Mouse (Mus musculus): ENCODE data around the gene Map1s.

The Map1s gene
- long read RNA-seq, experiment 1, partial matches to known transcripts: 4 of 11 reads
- long read RNA-seq, experiment 1, other reads (novel, unspliced or antisense): 1 of 11 reads
- long read RNA-seq, experiment 2, partial matches to known transcripts: 7 of 9 reads
- long read RNA-seq, experiment 2, other reads (novel, unspliced or antisense): 1 of 9 reads

DNA sequence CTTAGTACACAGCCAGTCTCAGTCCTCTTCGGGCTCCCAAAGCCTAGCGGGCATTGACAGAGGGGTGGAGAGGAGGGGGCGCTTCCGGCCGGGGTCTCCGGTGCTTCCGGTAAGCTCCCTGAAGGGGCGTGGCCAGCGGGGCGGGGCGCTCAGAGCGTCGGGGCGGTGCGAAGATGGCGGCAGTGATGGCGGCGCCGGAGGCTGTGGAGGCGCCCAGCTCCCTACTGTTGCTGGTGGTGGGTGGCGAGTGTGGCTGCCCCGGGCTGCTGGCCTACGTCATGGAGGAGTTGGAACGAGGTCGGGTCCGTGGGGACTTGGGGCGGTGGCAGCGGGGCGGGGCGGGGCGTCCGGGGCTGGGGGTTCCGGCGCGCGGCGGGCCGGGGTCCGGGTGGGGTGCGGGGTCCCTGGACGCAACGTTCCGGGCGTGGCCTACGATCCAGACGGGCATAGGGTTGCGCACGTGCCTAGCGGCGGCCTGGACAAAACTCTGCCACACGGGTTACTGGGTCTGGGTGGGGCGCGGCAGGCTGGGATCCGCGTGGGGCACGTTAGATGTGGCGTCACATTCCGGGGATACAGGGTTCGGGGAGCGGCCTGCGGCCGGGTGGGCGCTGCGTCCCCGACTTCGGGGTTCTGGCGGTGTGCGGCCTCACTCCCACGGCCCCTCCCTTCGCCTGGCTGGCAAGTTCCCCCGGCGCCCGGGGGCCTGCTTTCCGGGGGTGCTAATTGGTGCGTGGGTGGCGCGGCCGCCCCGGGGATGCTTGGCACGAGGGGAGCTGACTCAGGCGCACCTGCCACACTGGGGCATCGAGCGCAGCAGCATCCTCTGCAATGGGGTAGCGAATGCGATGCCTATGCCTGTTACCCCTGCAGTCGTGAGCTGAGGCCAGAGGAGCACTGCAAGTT, at the start of gene Map1s:
Gene Map1s (plus strand): TSS at position 102 of the 906 bp plus-strand sequence.
- intact Hi-C loops (cut with DNase I): loop anchor here (10.0 kb wide), 1 partner anchor 299 kb away; no protein-coding TSS in a partner anchor

DNA sequence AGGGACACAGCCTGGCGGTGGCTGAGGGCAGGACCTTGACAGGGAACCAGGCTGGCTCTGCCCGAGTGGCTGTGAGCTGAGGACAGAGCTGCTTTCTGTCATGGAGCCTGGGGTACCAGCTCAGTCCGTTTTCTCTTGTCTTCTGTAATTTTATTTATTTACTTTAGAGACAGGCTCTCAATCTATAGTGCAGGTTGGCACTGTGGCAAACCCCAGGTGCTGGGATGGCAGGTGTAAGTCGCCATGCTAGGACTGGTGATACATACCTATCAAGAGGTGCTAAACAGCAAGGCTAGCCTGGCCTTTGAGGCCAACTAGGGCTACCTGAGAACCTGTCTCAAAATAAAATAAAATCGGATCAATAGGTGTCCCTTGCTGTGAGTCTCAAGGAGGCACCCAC, 49.7 kb upstream of the Map1s start:
- intact Hi-C loops (cut with DNase I): no loop called here

GRCm38 (mm10) chr8:70856541-70857197, 49.1 kb upstream of the Map1s start:
- intact Hi-C loops (cut with DNase I): no loop called here

- intact Hi-C loops (cut with DNase I): no loop called here
Measured at GRCm38 (mm10) chr8:70857516-70857915, 48.2 kb upstream of the Map1s start.

DNA sequence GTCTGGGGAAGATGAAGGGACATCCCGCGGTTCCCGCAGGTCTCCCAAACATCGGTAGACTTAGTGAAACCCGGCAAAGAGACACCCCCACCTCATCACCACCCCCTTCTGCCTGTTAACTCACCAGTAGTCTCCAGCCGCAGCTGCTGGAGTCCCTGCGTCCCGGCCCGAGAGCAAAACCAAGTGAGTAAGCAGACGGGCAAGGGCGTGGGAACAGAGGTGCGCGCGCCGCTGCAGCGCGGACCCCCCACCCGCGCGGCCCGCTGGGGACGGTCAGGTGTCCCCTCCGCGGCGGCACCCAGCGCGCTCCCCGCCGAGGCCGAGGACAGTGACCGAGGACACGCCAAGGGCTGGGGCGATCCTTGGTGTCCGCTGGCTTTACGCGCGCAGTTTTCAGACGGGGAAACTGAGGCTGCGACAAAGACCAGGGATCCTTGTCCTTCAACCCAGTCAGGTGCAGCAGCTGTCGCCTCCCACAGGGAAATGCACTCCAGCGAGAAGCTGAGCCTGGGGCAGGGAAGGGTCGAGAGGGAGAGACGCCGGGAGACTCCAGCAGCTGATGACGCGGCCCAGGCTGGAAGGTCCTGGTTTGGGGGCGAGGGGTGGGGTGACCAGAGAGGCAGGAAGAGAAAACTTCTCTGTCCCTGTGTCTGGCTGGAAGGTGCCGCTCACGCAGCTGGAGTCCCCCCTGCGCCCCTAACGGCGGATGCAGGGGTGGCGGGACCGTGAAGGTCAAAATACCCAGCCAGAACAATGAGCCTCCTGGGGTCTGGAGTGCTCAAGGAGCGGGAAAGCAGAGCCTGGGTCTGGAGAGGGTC, 42.7 kb upstream of the Map1s start, which contains the start of gene Kcnn1:
Gene Kcnn1 (minus strand): TSS at position 435 of the 818 bp plus-strand sequence.
- intact Hi-C loops (cut with DNase I): no loop called here

DNA sequence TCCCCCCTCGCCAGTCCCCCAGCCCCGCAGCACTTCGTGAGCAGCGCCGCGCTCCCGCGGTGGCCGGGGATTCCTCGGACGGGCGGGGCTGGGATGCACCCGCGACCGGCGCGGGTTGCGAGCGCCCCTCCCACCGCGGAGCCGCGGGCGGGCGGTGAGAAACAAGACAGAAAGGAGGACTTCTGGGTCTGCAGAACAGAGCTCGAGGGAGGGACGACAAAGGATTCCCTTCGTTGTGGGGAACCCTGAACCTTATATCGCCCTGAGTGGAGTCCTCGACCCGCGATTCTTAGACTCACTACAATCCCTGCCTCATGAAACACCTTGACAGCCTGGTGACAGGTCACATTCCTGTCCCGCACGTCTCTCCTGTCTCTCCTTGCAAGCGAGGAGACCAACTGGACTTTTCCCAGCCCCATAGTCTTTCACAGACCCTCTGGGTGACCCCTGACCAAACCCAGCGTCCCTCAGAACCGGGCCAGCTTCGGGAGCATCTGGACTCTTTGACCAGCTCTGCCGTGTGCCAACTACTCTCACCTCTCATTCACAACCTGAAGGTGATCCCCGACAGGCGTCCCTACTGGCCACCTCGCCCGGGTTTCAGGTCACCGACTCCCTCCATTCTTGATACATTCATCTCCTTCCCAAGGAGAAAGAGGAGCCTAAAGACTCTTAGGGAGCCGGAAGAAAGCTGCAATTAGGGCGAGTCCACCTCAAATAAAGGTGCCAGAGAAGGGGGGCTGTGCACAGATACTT, 41.6 kb upstream of the Map1s start:
- intact Hi-C loops (cut with DNase I): no loop called here

- intact Hi-C loops (cut with DNase I): no loop called here
Measured at GRCm38 (mm10) chr8:70864712-70865221, 41.0 kb upstream of the Map1s start.

- intact Hi-C loops (cut with DNase I): no loop called here
Measured at GRCm38 (mm10) chr8:70865350-70866000, 40.3 kb upstream of the Map1s start.

- intact Hi-C loops (cut with DNase I): no loop called here
Measured at GRCm38 (mm10) chr8:70866001-70866520, 39.7 kb upstream of the Map1s start.

GRCm38 (mm10) chr8:70866566-70866965, 39.2 kb upstream of the Map1s start:
- intact Hi-C loops (cut with DNase I): no loop called here

DNA sequence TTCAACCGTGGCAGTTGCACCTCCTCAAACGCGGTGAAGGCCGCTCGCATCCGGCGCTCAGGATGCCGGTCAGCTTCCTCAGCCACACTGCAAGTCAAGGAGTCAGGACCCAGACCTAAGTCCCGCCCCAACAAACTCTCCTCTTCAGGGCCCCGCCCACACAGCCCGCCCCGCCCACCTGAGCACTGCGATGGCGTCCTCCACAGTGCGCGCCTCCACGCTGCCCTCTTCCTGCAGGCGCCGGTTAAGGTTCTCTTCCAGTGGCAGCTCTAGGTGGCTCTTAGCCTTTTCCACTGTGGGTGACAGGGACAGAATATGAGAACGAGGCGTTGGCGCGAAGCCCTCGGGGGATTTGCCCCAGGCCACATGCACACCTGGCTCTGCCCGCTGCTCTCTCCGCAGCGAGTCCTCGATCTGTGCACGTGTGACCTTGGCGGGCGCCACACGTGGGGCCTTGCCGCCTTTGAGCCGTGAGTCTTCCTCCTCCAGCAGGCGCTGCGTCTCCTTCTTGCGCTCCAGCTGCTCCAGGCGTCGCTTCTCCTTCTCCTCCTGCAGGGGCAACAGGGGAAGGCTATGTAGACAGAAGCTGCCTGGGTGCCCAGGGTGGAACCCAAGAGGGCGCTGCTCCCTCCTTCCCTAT, 37.1 kb upstream of the Map1s start:
- intact Hi-C loops (cut with DNase I): loop anchor here (1.0 kb wide), 1 partner anchor 24 kb away; no protein-coding TSS in a partner anchor

GRCm38 (mm10) chr8:70869199-70869571, 36.5 kb upstream of the Map1s start:
- intact Hi-C loops (cut with DNase I): loop anchor here (1.0 kb wide), 1 partner anchor 25 kb away; no protein-coding TSS in a partner anchor

GRCm38 (mm10) chr8:70869601-70870041, 36.1 kb upstream of the Map1s start:
- intact Hi-C loops (cut with DNase I): loop anchor here (1.0 kb wide), 1 partner anchor 25 kb away; no protein-coding TSS in a partner anchor

DNA sequence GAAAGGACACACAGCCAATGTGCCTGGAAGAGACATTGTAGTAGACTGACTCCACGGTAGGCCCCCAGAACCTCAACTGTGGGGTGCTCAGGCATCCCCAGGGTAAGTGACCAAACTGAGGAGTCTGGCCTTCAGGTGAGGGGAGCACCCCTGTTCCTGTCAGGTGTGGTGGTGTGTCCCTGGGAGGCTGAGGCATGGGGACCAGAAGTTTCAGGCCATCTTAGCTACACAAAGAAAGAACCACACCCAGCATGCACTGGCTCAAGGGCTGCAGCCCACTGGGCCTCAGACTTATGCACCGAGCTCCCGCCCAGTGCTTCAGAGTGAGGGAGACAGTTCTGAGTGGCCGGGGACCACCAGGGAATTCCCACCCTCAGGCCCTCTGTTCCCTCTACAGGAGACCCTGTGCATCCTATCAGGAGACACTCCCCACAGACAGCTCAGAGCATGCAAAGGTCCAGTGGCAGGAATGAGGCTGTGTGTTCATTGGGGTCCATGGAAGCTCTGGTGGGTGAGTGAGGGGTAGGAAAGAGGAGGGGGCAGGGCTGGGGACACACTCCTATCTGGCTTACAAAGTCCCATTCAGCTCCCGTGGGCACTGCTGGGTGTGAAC, 34.4 kb upstream of the Map1s start:
- intact Hi-C loops (cut with DNase I): no loop called here

GRCm38 (mm10) chr8:70872643-70873363, 32.9 kb upstream of the Map1s start:
- intact Hi-C loops (cut with DNase I): no loop called here

DNA sequence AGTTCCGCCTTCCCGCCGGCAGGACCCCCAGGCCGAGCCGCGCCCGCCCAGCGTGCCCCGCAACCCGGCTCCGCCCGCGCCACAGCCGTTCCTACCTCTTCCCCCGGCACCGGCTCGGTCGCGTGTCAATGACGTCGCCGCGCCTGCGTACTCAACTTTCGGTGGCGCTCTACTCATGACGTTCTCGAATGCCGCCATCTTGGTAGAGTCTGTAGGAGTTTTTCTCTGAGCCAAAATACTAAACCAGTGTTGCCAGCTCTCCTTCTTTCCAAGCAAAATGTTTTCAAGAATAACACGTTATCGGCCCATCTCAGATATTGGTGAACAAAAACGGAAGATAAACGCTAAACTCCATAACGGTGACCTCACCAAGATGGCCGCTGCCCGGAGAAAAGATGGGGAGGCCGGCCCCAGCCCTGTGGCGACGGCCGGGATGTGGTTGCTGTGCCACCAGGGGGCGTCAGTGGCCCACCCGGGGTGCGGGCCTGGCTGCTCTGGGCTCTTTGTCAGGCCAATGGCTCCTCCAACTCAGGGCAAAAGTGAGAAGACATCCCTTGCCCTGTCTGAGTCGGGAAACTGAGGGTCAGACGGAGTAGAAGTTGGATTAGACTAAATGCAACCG, 32.3 kb upstream of the Map1s start, which contains the start of gene Ccdc124:
Gene Ccdc124 (minus strand): TSS at position 572 of the 622 bp plus-strand sequence.
- intact Hi-C loops (cut with DNase I): no loop called here

- intact Hi-C loops (cut with DNase I): loop anchor here (2.0 kb wide), 1 partner anchor 18 kb away; the partner anchor contains the start of gene Slc5a5
Measured at GRCm38 (mm10) chr8:70874441-70874840, 31.3 kb upstream of the Map1s start.
